Mouse (Mus musculus) thymus, adult 2 months (tissue): Measurements from ENCODE around the gene Asb10.

ENCODE experiments used
- CTCF ChIP-seq: fragments of 200-500 bp; IDR thresholded peaks from 2 replicates; pipeline ENCODE4 v1.5.1; 2012; ENCODE audit warnings: mild to moderate bottlenecking, control low read depth, low read length, moderate library complexity, borderline replicate concordance; ENCODE audit not compliant: control insufficient read depth, poor library complexity, insufficient read depth; ENCODE audit errors: extremely low read depth
- POLR2A ChIP-seq: fragments of 200-500 bp; IDR thresholded peaks from 2 replicates; pipeline ENCODE4 v1.6.1; 2012; ENCODE audit warnings: mild to moderate bottlenecking, low read length, control low read depth, moderate library complexity; ENCODE audit not compliant: control insufficient read depth, poor library complexity, insufficient read depth; ENCODE audit errors: extremely low read depth

- TF ChIP-seq CTCF (no peak), POLR2A (no peak)
Observed at GRCm38 (mm10) chr5:24512271-24512670, 28.5 kb downstream of the Asb10 start.
